Mouse (Mus musculus) heart, embryonic 11.5 days (tissue): ENCODE results near the gene Samd7. TPM values are rescaled to one million over a fixed set of nuclear protein-coding genes. Genes with fewer than 3 reads are reported as not detected.

Source experiments
- ATAC-seq: fragments of 200-750 bp; cut with Nextera tagmentation; replicated peaks from 2 replicates; pipeline ENCODE4 v1.8.0; 2017; ENCODE audit warnings: moderate library complexity; ENCODE audit not compliant: insufficient number of reproducible peaks, low FRiP score, low TSS enrichment
- H3K27ac ChIP-seq: fragments of 300-500 bp; sonication (generic); 2 replicates; pipeline ENCODE4 v1.5.1; 2014; ENCODE audit warnings: mild to moderate bottlenecking, low read depth, low read length
- H3K27me3 ChIP-seq: fragments of 300-500 bp; sonication (generic); 2 replicates; pipeline ENCODE4 v1.6.1; 2014; ENCODE audit warnings: mild to moderate bottlenecking, low read length, mixed read lengths; ENCODE audit not compliant: control insufficient read depth, insufficient read depth
- H3K36me3 ChIP-seq: fragments of 300-500 bp; sonication (generic); 2 replicates; pipeline ENCODE4 v1.6.1; 2014; ENCODE audit warnings: mild to moderate bottlenecking, low read length, moderate library complexity, mixed read lengths; ENCODE audit not compliant: control insufficient read depth, insufficient read depth
- H3K4me1 ChIP-seq: fragments of 300-500 bp; sonication (generic); 2 replicates; pipeline ENCODE4 v1.6.1; 2014; ENCODE audit warnings: low read length; ENCODE audit not compliant: control insufficient read depth, insufficient read depth
- H3K4me2 ChIP-seq: fragments of 300-500 bp; sonication (generic); 2 replicates; pipeline ENCODE4 v1.6.1; 2014; ENCODE audit warnings: mild to moderate bottlenecking, moderate library complexity
- H3K4me3 ChIP-seq: fragments of 300-500 bp; sonication (generic); 2 replicates; pipeline ENCODE4 v1.5.1; 2014; ENCODE audit warnings: low read depth, low read length
- H3K9ac ChIP-seq: fragments of 300-500 bp; sonication (generic); 2 replicates; pipeline ENCODE4 v1.6.1; 2014; ENCODE audit warnings: mild to moderate bottlenecking, low read depth, low read length, moderate library complexity
- H3K9me3 ChIP-seq: fragments of 300-500 bp; sonication (generic); replicated peaks from 2 replicates; pipeline ENCODE4 v1.6.1; 2016; ENCODE audit warnings: low read length; ENCODE audit not compliant: control insufficient read depth
- WGBS: fragments of 180-500 bp; shearing (Covaris S2); extraction: QIAGEN DNeasy Blood & Tissue Kit; methylation state at CpG from one replicate; pipeline ENCODE4 v1.1.7; 2014; ENCODE audit not compliant: insufficient replicate concordance; 5-methylcytosine and 5-hydroxymethylcytosine counted together
- polyA plus RNA-seq: library from polyadenylated mRNA; unstranded; fragments of >200 nt; fragmentation: Nextera tagmentation; extraction: Ambion mirVana; gene quantifications from 2 replicates; pipeline ENCODE4 v1.2.1, GENCODE M21; 2014

Samd7 gene
- polyA plus RNA-seq, 1 experiment from 2014 or later: not detected

DNA sequence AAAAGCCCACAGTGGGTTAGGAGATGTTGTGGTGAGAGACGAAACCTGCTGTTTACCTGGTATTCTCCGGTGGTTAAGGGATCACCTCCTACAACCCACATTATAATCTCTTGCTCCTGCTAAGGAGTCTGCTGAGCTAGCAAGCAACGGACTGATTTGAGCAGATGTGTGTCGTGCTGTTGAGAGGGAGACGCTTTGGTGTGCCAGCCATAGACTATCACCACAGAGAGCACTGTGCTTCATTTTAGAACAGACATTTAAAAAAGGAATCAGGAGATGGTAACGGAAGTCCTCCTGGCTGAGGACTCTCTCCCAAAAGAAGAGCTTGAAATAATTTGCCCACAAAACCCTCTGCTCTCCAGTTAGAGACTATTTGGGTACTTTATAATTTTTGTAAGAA lies 21.2 kb downstream of the Samd7 start:
- Histone ChIP-seq H3K27ac (no peak overlapping the region), H3K9ac (no peak overlapping the region), H3K4me2 (no peak overlapping the region), H3K9me3 (no peaks in the 10 kb centered on the region), H3K4me1 (peaks cover 6% of the 10 kb centered on the region; the same call in 1 of the 2 replicates), H3K27me3 (no peaks in the 10 kb centered on the region), H3K4me3 (no peak overlapping the region), H3K36me3 (no peaks in the 10 kb centered on the region)
- WGBS: 84% methylated on average over 6 of the region's 6 CpGs
- ATAC-seq: no peak

DNA sequence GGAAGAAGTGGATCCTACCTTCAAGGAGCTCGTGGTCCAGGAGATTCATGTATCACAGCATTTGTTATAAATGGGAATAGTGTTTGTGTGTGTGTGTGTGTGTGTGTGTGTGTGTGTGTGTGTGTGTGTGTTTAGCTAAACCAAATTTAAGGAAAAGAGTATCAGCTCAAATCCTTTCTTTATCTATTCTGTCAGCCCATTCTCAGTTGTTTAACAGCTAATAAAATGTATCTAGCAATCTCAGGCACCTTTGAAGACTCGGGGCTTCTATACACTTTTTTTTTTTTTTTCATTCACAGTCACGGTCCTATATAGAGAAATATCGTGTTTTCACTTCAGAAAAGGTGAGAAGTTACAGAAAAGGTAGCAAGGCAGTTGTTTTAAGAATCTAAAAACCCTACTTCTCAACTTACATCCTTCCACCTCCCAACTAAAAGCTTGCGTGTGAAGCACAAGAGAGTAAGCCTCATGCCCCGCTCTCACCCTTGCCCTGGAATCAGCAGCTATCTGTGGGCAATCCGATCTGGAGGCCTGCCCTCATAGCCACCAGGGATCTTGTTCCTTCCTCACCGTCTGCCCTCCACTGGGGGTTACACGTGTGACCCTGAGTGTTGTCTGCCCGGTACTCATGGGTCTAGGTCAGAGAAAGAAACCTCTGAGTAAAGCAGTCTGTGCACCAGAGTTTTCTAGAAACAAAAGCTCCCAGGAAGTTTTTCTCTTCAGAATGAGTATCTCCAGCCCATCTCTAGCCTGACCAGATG lies 23.8 kb downstream of the Samd7 start:
- H3K4me1 ChIP-seq: 0 out of 2 replicates have a peak, but pooled peaks cover 6% of the 10 kb centered on the region
- ATAC-seq: no peak
- H3K27ac ChIP-seq: no peak overlapping the region
- no peaks in the 10 kb centered on the region for H3K9me3 ChIP-seq
- H3K9ac ChIP-seq: no peak overlapping the region
- no peak overlapping the region for H3K4me3 ChIP-seq
- H3K27me3 ChIP-seq: no peaks in the 10 kb centered on the region
- WGBS: 58% methylated on average over 10 of the region's 10 CpGs
- no peaks in the 10 kb centered on the region for H3K36me3 ChIP-seq
- H3K4me2 ChIP-seq: no peak overlapping the region

DNA sequence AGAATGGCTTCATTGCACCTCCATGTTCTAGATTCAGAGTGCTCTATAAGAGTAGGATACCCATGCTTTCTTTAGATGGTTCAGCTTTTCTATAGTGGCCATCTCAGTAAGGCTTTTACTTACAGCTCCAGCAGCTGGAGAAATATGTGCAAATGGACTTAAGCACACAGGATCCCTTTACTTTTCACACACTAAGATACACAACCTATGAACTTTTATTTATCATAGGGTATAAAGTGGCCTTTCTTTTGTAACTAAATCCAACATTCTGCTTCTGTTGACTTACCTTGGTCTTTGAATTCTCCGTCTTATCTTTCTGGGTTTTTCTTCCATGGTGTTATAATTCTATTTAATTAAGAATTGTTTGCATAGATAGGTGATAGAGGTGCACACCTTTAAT lies 25.5 kb downstream of the Samd7 start:
- H3K4me3 ChIP-seq: no peak overlapping the region
- no peaks in the 10 kb centered on the region for H3K9me3 ChIP-seq
- H3K27ac ChIP-seq: no peak overlapping the region
- ATAC-seq: no peak
- H3K4me1 ChIP-seq: no peaks in the 10 kb centered on the region
- no peaks in the 10 kb centered on the region for H3K27me3 ChIP-seq
- 87% methylated on average over 1 of the region's 1 CpGs for WGBS
- no peaks in the 10 kb centered on the region for H3K36me3 ChIP-seq
- no peak overlapping the region for H3K9ac ChIP-seq
- H3K4me2 ChIP-seq: no peak overlapping the region

DNA sequence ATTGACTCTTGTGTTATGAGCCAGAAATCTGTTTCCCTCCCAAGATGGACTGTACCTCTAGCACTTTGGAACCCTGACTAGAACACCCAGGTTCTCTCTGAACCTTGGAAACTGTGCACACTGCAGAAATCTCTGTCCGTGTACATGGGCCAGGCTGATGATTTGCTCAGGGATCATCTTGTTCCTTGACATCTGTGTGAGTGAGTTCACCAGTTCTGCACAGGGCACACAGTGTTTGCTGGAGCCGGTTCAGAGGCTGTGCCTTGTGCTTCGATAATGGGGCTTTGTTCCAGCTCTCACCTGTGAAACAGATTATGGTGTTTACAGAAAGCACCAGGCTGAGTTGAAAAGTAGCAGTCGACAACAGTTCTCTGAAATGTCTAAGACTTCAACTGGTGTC lies 26.5 kb downstream of the Samd7 start:
- no peak overlapping the region for H3K4me3 ChIP-seq
- H3K4me1 ChIP-seq: no peaks in the 10 kb centered on the region
- H3K4me2 ChIP-seq: no peak overlapping the region
- WGBS: 58% methylated on average over 4 of the region's 4 CpGs
- no peak overlapping the region for H3K9ac ChIP-seq
- H3K27me3 ChIP-seq: no peaks in the 10 kb centered on the region
- no peaks in the 10 kb centered on the region for H3K9me3 ChIP-seq
- ATAC-seq: no peak
- H3K27ac ChIP-seq: no peak overlapping the region
- H3K36me3 ChIP-seq: no peaks in the 10 kb centered on the region

DNA sequence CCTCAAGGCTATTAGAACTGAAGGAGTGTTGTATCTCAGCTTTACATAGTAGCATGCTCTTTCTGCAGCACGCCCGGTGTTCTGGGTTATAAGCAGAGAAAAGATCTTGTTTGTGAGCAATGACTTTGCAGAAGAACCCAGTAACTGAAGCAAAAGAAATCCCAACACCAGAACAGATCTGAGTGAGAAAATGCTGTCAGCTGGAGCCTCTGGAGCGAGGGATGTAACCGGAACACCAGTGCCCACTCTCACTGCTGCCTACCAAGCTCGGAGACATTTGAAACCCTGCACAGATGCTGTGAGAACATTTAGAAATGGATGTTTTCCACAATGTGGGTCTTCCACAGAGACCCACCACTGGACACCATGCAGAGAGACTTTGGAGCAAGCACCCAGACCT lies 28.6 kb downstream of the Samd7 start:
- Histone ChIP-seq H3K4me2 (no peak overlapping the region), H3K4me3 (no peak overlapping the region), H3K27ac (no peak overlapping the region), H3K36me3 (no peaks in the 10 kb centered on the region), H3K9ac (no peak overlapping the region), H3K4me1 (no peaks in the 10 kb centered on the region), H3K9me3 (no peaks in the 10 kb centered on the region), H3K27me3 (no peaks in the 10 kb centered on the region)
- ATAC-seq: no peak
- 89% methylated on average over 5 of the region's 5 CpGs for WGBS

DNA sequence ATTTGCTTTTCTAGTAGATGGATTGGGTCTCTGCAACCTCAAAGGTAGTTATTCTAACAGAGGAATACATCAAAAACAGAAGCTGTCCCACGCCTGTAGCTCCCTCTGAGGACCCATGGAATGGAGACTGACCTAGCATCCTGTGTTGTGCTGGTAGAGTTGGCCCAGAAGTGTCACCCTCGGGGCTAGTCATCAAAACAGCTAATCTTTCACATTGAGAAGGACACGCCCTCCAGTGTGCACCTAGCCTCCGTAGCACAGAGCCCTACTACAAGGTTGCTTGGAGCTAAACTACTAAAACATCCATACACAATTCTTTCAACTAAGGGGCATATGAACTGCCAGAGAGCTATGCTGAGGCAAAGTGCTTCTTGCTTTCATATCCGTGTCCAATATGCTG lies 31.9 kb downstream of the Samd7 start:
- no peak overlapping the region for H3K4me3 ChIP-seq
- H3K27ac ChIP-seq: no peak overlapping the region
- ATAC-seq: no peak
- H3K36me3 ChIP-seq: no peaks in the 10 kb centered on the region
- no peaks in the 10 kb centered on the region for H3K4me1 ChIP-seq
- H3K4me2 ChIP-seq: no peak overlapping the region
- 66% methylated on average over 5 of the region's 5 CpGs for WGBS
- H3K9me3 ChIP-seq: no peaks in the 10 kb centered on the region
- no peaks in the 10 kb centered on the region for H3K27me3 ChIP-seq
- no peak overlapping the region for H3K9ac ChIP-seq

DNA sequence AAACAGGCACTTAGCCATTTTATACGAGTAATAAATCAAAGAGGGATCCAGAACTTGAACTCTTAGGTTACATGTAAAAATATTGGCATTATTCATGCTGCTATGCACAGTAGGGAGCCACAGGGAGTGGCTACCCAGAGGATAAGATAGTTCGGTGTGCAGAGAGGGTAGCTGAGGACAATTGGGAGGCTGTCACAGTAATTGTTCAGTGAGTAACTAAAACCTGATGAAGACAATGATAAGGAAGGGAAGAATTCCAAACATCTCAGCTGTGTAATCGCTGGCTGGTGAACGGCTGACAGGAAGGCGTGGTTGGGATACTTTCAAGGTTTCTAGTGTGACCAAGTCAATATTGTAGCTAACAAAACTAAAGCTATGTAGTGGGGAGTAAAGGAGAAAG lies 42.4 kb downstream of the Samd7 start:
- Histone ChIP-seq H3K4me2 (no peak overlapping the region), H3K9ac (no peak overlapping the region), H3K27me3 (no peaks in the 10 kb centered on the region), H3K9me3 (no peaks in the 10 kb centered on the region), H3K4me1 (0 out of 2 replicates have a peak, but pooled peaks cover 2% of the 10 kb centered on the region), H3K27ac (no peak overlapping the region), H3K36me3 (no peaks in the 10 kb centered on the region), H3K4me3 (no peak overlapping the region)
- WGBS: 14% methylated on average over 5 of the region's 5 CpGs
- no peak for ATAC-seq

DNA sequence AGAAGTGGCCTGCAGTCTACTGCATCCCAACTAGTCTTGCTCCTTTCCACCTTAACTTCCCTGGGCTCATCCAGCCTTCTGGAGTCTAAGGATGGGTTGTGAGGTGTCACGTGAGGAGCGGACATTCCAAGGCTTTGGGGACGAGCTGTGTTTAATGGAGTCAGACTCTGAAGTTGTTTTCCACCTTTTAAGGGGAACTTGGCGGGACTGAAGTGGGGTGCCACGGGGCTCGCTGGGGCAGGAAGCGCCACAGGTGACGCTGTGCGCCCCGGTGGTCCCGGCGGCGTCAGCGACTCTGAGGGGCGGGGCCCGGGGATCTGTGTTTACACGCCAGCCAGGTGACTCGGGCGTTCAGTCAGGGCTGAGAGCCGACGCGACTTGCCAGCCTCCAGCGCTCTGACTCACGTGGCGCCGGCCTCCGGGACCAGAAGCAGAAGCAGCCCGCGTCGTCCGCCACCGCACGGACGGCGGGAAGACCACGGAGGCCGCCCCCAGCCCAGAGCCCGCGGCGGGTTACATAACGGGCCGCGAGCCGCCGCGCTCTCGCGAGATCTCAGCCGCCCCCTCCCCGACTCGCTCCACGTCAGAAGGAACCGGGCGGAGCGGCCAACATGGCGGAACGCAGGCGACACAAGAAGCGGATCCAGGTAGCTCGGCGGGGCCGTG lies 46.8 kb downstream of the Samd7 start, which contains the start of gene Sec62:
Sec62 (plus strand) TSS at position 139 of the 666 bp plus-strand sequence.
- peak within 1 kb of the TSS; percentile 88 for H3K27ac ChIP-seq
- H3K9me3 ChIP-seq: no peaks in the 10 kb centered on the region
- peak within 1 kb of the TSS; percentile 96 for H3K4me3 ChIP-seq
- H3K9ac ChIP-seq: peak within 1 kb of the TSS; percentile 97
- under 1% methylated on average over 61 of the region's 62 CpGs for WGBS
- H3K27me3 ChIP-seq: no peaks in the 10 kb centered on the region
- peak within 1 kb of the TSS; percentile 81 for H3K4me2 ChIP-seq
- 0 out of 2 replicates have a peak, but pooled peaks cover 2% of the 10 kb centered on the region for H3K4me1 ChIP-seq
- ATAC-seq: peak; percentile 96
- H3K36me3 ChIP-seq: no peaks in the 10 kb centered on the region
